Mouse (Mus musculus) stomach, embryonic 16.5 days (tissue): ENCODE data around the gene Rcc1. TPM values are rescaled to one million over a fixed set of nuclear protein-coding genes. Genes with fewer than 3 reads are reported as not detected.

ENCODE experiments used
- ATAC-seq: fragments of 200-750 bp; cut with Nextera tagmentation; 2 replicates; pipeline ENCODE4 v1.8.0; 2017; ENCODE audit warnings: moderate number of reproducible peaks, moderate TSS enrichment; ENCODE audit not compliant: insufficient read depth, low FRiP score
- H3K27ac ChIP-seq: fragments of 300-500 bp; sonication (generic); 2 replicates; pipeline ENCODE4 v1.5.1; 2014; ENCODE audit warnings: low read length
- H3K27me3 ChIP-seq: fragments of 300-500 bp; sonication (generic); 2 replicates; pipeline ENCODE4 v1.6.1; 2014; ENCODE audit warnings: low read length, control low read depth, mixed read lengths; ENCODE audit not compliant: control insufficient read depth, insufficient read depth
- H3K36me3 ChIP-seq: fragments of 300-500 bp; sonication (generic); 2 replicates; pipeline ENCODE4 v1.6.1; 2014; ENCODE audit warnings: low read length; ENCODE audit not compliant: control insufficient read depth, insufficient read depth
- H3K4me1 ChIP-seq: fragments of 300-500 bp; sonication (generic); 2 replicates; pipeline ENCODE4 v1.6.1; 2014; ENCODE audit warnings: low read length, control low read depth, mixed read lengths; ENCODE audit not compliant: control insufficient read depth, insufficient read depth
- H3K4me2 ChIP-seq: fragments of 300-500 bp; sonication (generic); 2 replicates; pipeline ENCODE4 v1.6.1; 2014; ENCODE audit warnings: low read depth, low read length, mixed read lengths
- H3K4me3 ChIP-seq: fragments of 300-500 bp; sonication (generic); replicated peaks from 2 replicates; pipeline ENCODE4 v1.5.1; 2014; ENCODE audit warnings: mild to moderate bottlenecking, low read length
- H3K9ac ChIP-seq: fragments of 300-500 bp; sonication (generic); 2 replicates; pipeline ENCODE4 v1.6.1; 2014; ENCODE audit warnings: low read length
- H3K9me3 ChIP-seq: fragments of 300-500 bp; sonication (generic); replicated peaks from 2 replicates; pipeline ENCODE4 v1.6.1; 2016; ENCODE audit warnings: low read length, control low read depth; ENCODE audit not compliant: control insufficient read depth
- WGBS: fragments of 180-500 bp; shearing (Covaris S2); extraction: QIAGEN DNeasy Blood & Tissue Kit; methylation state at CpG from one replicate; pipeline ENCODE4 v1.1.7; 2014; 5-methylcytosine and 5-hydroxymethylcytosine counted together
- polyA plus RNA-seq: library from polyadenylated mRNA; unstranded; fragments of >200 nt; fragmentation: Nextera tagmentation; extraction: Ambion mirVana; gene quantifications from 2 replicates; pipeline ENCODE4 v1.2.1, GENCODE M21; 2015

Gene Rcc1
- polyA plus RNA-seq, result 62.6 and 64.0 TPM in 2 replicates

GRCm38 (mm10) chr4:132353481-132353885, at the start of gene Rcc1:
Rcc1 (minus strand) TSS chr4:132353605.
- Histone ChIP-seq H3K9ac (peak within 1 kb of the TSS; percentile 94), H3K27me3 (no peaks in the 10 kb centered on the region), H3K36me3 (peaks cover 9% of the 10 kb centered on the region), H3K4me2 (peak within 1 kb of the TSS; percentile 72), H3K4me1 (peaks cover 10% of the 10 kb centered on the region; the same call in 1 of the 2 replicates), H3K27ac (peak within 1 kb of the TSS; percentile 98), H3K4me3 (peak within 1 kb of the TSS; percentile 88), H3K9me3 (no peaks in the 10 kb centered on the region)
- peak; percentile 93 for ATAC-seq
- 0% methylated on average over 31 of the region's 31 CpGs for WGBS

- Histone ChIP-seq H3K36me3 (no peaks in the 10 kb centered on the region), H3K4me1 (peaks cover 17% of the 10 kb centered on the region), H3K4me2 (no peak overlapping the region), H3K9me3 (no peaks in the 10 kb centered on the region), H3K27ac (no peak overlapping the region), H3K4me3 (no peak overlapping the region), H3K27me3 (no peaks in the 10 kb centered on the region), H3K9ac (no peak overlapping the region)
- 91% methylated on average over 9 of the region's 9 CpGs for WGBS
- no peak for ATAC-seq
These were observed 47.6 kb upstream of the Rcc1 start for GRCm38 (mm10) chr4:132401016-132401415.

GRCm38 (mm10) chr4:132398863-132399262, 45.5 kb upstream of the Rcc1 start:
- ATAC-seq, result no peak
- Histone ChIP-seq H3K4me2 (no peak overlapping the region), H3K27ac (peak overlapping the region; percentile 49), H3K9me3 (no peaks in the 10 kb centered on the region), H3K4me1 (peaks cover 17% of the 10 kb centered on the region), H3K27me3 (no peaks in the 10 kb centered on the region), H3K9ac (no peak overlapping the region), H3K4me3 (no peak overlapping the region), H3K36me3 (no peaks in the 10 kb centered on the region)
- 50% methylated on average over 5 of the region's 5 CpGs for WGBS

GRCm38 (mm10) chr4:132398045-132398774, 44.8 kb upstream of the Rcc1 start:
- H3K4me3 ChIP-seq, result peak overlapping the region; percentile 38
- no peaks in the 10 kb centered on the region for H3K9me3 ChIP-seq
- peak; percentile 88 for ATAC-seq
- no peaks in the 10 kb centered on the region for H3K27me3 ChIP-seq
- peak overlapping the region; percentile 59 for H3K9ac ChIP-seq
- H3K27ac ChIP-seq, result peak overlapping the region; percentile 71
- H3K36me3 ChIP-seq, result no peaks in the 10 kb centered on the region
- peaks cover 17% of the 10 kb centered on the region for H3K4me1 ChIP-seq
- 25% methylated on average over 11 of the region's 11 CpGs for WGBS
- peak overlapping the region; percentile 55 for H3K4me2 ChIP-seq

- H3K4me2 ChIP-seq, result 0 out of 2 replicates have a peak overlapping the region, but pooled peaks have one; percentile 22
- WGBS, result 70% methylated on average over 3 of the region's 3 CpGs
- ATAC-seq, result no peak
These were observed 43.7 kb upstream of the Rcc1 start for GRCm38 (mm10) chr4:132397120-132397519.

GRCm38 (mm10) chr4:132396251-132396650, 42.8 kb upstream of the Rcc1 start:
- Histone ChIP-seq H3K9ac (no peak overlapping the region), H3K4me1 (peaks cover 17% of the 10 kb centered on the region), H3K27ac (no peak overlapping the region), H3K27me3 (no peaks in the 10 kb centered on the region), H3K4me2 (no peak overlapping the region), H3K9me3 (no peaks in the 10 kb centered on the region), H3K4me3 (no peak overlapping the region), H3K36me3 (no peaks in the 10 kb centered on the region)
- WGBS, result 93% methylated on average over 7 of the region's 7 CpGs
- ATAC-seq, result no peak

More at GRCm38 (mm10) chr4:132397120-132397519, 43.7 kb upstream of the Rcc1 start:
- Histone ChIP-seq H3K4me1 (peaks cover 17% of the 10 kb centered on the region), H3K9ac (no peak overlapping the region), H3K4me3 (no peak overlapping the region; the same call in 1 of the 2 replicates), H3K27ac (no peak overlapping the region), H3K27me3 (no peaks in the 10 kb centered on the region), H3K9me3 (no peaks in the 10 kb centered on the region), H3K36me3 (no peaks in the 10 kb centered on the region)

GRCm38 (mm10) chr4:132391063-132391740, 37.8 kb upstream of the Rcc1 start:
- 85% methylated on average over 8 of the region's 8 CpGs for WGBS
- H3K9ac ChIP-seq, result no peak overlapping the region
- H3K4me2 ChIP-seq, result no peak overlapping the region
- no peak for ATAC-seq
- no peak overlapping the region for H3K27ac ChIP-seq
- H3K9me3 ChIP-seq, result no peaks in the 10 kb centered on the region
- H3K27me3 ChIP-seq, result no peaks in the 10 kb centered on the region
- no peak overlapping the region for H3K4me3 ChIP-seq
- peaks cover 8% of the 10 kb centered on the region for H3K4me1 ChIP-seq
- no peaks in the 10 kb centered on the region for H3K36me3 ChIP-seq

GRCm38 (mm10) chr4:132389302-132389701, 35.9 kb upstream of the Rcc1 start:
- H3K9ac ChIP-seq, result no peak overlapping the region
- 48% methylated on average over 4 of the region's 4 CpGs for WGBS
- peaks cover 8% of the 10 kb centered on the region for H3K4me1 ChIP-seq
- no peak overlapping the region for H3K4me2 ChIP-seq
- H3K36me3 ChIP-seq, result 0 out of 2 replicates have a peak, but pooled peaks cover 5% of the 10 kb centered on the region
- no peak for ATAC-seq
- no peaks in the 10 kb centered on the region for H3K9me3 ChIP-seq
- H3K4me3 ChIP-seq, result no peak overlapping the region
- no peaks in the 10 kb centered on the region for H3K27me3 ChIP-seq
- H3K27ac ChIP-seq, result no peak overlapping the region

- Histone ChIP-seq H3K4me3 (no peak overlapping the region), H3K36me3 (0 out of 2 replicates have a peak, but pooled peaks cover 9% of the 10 kb centered on the region), H3K4me2 (no peak overlapping the region), H3K27me3 (no peaks in the 10 kb centered on the region), H3K4me1 (peaks cover 10% of the 10 kb centered on the region), H3K9me3 (no peaks in the 10 kb centered on the region), H3K27ac (no peak overlapping the region; the same call in 1 of the 2 replicates), H3K9ac (no peak overlapping the region)
- 68% methylated on average over 5 of the region's 5 CpGs for WGBS
- no peak for ATAC-seq
These were observed 34.2 kb upstream of the Rcc1 start for GRCm38 (mm10) chr4:132387617-132388016.
